Mouse (Mus musculus) stomach, postnatal 0 days (tissue): ENCODE results near the gene Ihh. TPM values are rescaled to one million over a fixed set of nuclear protein-coding genes. Genes with fewer than 3 reads are reported as not detected.

ENCODE experiments used
- ATAC-seq: fragments of 200-750 bp; cut with Nextera tagmentation; 2 replicates; pipeline ENCODE4 v1.8.0; 2017; ENCODE audit not compliant: low FRiP score, low TSS enrichment
- DNase-seq: peaks from one replicate; pipeline ENCODE4 v3.0.0-alpha.2; 2016; ENCODE audit warnings: low spot score
- H3K27ac ChIP-seq: fragments of 300-500 bp; sonication (generic); replicated peaks from 2 replicates; pipeline ENCODE4 v1.5.1; 2014; ENCODE audit warnings: mild to moderate bottlenecking, control low read depth
- H3K27me3 ChIP-seq: fragments of 300-500 bp; sonication (generic); 2 replicates; pipeline ENCODE4 v1.6.1; 2014; ENCODE audit warnings: low read length; ENCODE audit not compliant: control insufficient read depth, insufficient read depth
- H3K36me3 ChIP-seq: fragments of 300-500 bp; sonication (generic); 2 replicates; pipeline ENCODE4 v1.6.1; 2014; ENCODE audit warnings: low read length, mixed read lengths; ENCODE audit not compliant: control insufficient read depth, insufficient read depth
- H3K4me1 ChIP-seq: fragments of 300-500 bp; sonication (generic); replicated peaks from 2 replicates; pipeline ENCODE4 v1.6.1; 2014; ENCODE audit warnings: antibody characterized with exemption; ENCODE audit not compliant: control insufficient read depth, insufficient read depth
- H3K4me2 ChIP-seq: fragments of 300-500 bp; sonication (generic); replicated peaks from 2 replicates; pipeline ENCODE4 v1.6.1; 2014; ENCODE audit warnings: low read depth, mild to moderate bottlenecking, control low read depth, moderate library complexity
- H3K4me3 ChIP-seq: fragments of 300-500 bp; sonication (generic); 2 replicates; pipeline ENCODE4 v1.5.1; 2014; ENCODE audit warnings: low read depth, low read length, control low read depth
- H3K9ac ChIP-seq: fragments of 300-500 bp; sonication (generic); 2 replicates; pipeline ENCODE4 v1.6.1; 2014; ENCODE audit warnings: mild to moderate bottlenecking, low read length, control low read depth, mixed read lengths
- H3K9me3 ChIP-seq: fragments of 300-500 bp; sonication (generic); 2 replicates; pipeline ENCODE4 v1.6.1; 2016; ENCODE audit warnings: low read length; ENCODE audit not compliant: control insufficient read depth
- CTCF ChIP-seq: IDR thresholded peaks from 2 replicates; pipeline ENCODE4 v1.5.1; 2016; ENCODE audit warnings: antibody characterized with exemption, low read depth, mild to moderate bottlenecking, moderate library complexity
- EP300 ChIP-seq: optimal IDR thresholded peaks from 2 replicates; pipeline ENCODE3; 2016; ENCODE audit warnings: antibody characterized with exemption
- WGBS: fragments of 180-500 bp; shearing (Covaris S2); extraction: QIAGEN DNeasy Blood & Tissue Kit; methylation state at CpG from one replicate; pipeline ENCODE4 v1.1.7; 2014; 5-methylcytosine and 5-hydroxymethylcytosine counted together
- polyA plus RNA-seq: library from polyadenylated mRNA; unstranded; fragments of >200 nt; fragmentation: Nextera tagmentation; extraction: Ambion mirVana; gene quantifications from 2 replicates; pipeline ENCODE4 v1.2.1, GENCODE M21; 2015

The Ihh gene
- polyA plus RNA-seq, 1 experiment from 2014 or later = 25.1 TPM

- no peaks in the 10 kb centered on the region; the same call in 1 of the 2 replicates for H3K4me1 ChIP-seq
- DNase-seq (peak; percentile 65), ATAC-seq (peak; percentile 38; the same call in 1 of the 2 replicates)
- no peak for TF ChIP-seq CTCF
- no peak for TF ChIP-seq EP300
- WGBS = 4% methylated on average over 24 of the region's 24 CpGs
- peaks cover 13% of the 10 kb centered on the region for H3K27me3 ChIP-seq
- H3K36me3 ChIP-seq = no peaks in the 10 kb centered on the region
- peak overlapping the region; percentile 47 for H3K4me3 ChIP-seq
- peak overlapping the region; percentile 69 for H3K9ac ChIP-seq
- peak overlapping the region; percentile 82; the same call in 1 of the 2 replicates for H3K27ac ChIP-seq
- no peaks in the 10 kb centered on the region for H3K9me3 ChIP-seq
- peak overlapping the region; percentile 61 for H3K4me2 ChIP-seq
Observed at GRCm38 (mm10) chr1:74949666-74950050, 1.8 kb downstream of the Ihh start.

GRCm38 (mm10) chr1:74948784-74949665, 2.4 kb downstream of the Ihh start:
- WGBS = 4% methylated on average over 20 of the region's 20 CpGs
- peak overlapping the region; percentile 47 for H3K4me3 ChIP-seq
- no peak overlapping the region for H3K27ac ChIP-seq
- H3K36me3 ChIP-seq = no peaks in the 10 kb centered on the region
- TF ChIP-seq EP300 (no peak), CTCF (peak; percentile 86)
- H3K9me3 ChIP-seq = no peaks in the 10 kb centered on the region
- H3K9ac ChIP-seq = peak overlapping the region; percentile 69
- peak overlapping the region; percentile 61 for H3K4me2 ChIP-seq
- no peaks in the 10 kb centered on the region; the same call in 1 of the 2 replicates for H3K4me1 ChIP-seq
- DNase-seq (peak; percentile 86), ATAC-seq (peak; percentile 62)
- peaks cover 13% of the 10 kb centered on the region for H3K27me3 ChIP-seq

DNA sequence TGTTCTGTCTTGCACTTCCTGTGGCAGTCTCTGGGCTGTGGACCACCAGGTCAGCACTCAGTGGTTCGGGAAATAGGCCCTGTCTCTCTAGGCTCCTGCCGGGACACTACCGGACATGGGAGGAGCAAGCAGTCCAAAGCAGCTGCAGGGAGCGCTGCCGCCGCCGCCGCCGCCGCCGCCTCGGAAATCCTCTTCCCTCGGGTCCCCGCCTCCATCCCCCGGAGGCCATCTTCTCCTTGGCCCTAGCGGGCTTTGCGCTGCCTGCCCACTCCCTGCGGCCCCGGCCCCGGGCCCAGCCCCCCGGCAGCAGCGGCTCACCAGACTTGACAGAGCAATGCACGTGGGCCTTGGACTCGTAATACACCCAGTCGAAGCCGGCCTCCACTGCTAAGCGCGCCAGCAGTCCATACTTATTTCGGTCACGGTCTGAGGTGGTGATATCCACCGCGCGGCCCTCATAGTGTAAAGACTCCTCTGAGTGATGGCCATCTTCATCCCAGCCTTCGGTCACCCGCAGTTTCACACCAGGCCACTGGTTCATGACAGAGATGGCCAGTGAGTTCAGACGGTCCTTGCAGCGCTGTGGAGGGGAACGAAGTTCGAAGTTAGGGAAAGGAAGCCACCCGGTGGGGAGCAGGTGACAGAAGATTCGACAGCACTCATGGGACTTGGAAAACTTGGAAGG, 3.3 kb downstream of the Ihh start:
- DNase-seq (peak; percentile 55), ATAC-seq (no peak)
- H3K4me1 ChIP-seq = no peaks in the 10 kb centered on the region; the same call in 1 of the 2 replicates
- peaks cover 11% of the 10 kb centered on the region for H3K27me3 ChIP-seq
- H3K36me3 ChIP-seq = no peaks in the 10 kb centered on the region
- H3K4me3 ChIP-seq = peak overlapping the region; percentile 47
- TF ChIP-seq EP300 = no peak
- TF ChIP-seq CTCF = no peak
- H3K9ac ChIP-seq = peak overlapping the region; percentile 41; the same call in 1 of the 2 replicates
- no peaks in the 10 kb centered on the region for H3K9me3 ChIP-seq
- WGBS = 4% methylated on average over 38 of the region's 41 CpGs
- no peak overlapping the region for H3K27ac ChIP-seq
- H3K4me2 ChIP-seq = peak overlapping the region; percentile 61

DNA sequence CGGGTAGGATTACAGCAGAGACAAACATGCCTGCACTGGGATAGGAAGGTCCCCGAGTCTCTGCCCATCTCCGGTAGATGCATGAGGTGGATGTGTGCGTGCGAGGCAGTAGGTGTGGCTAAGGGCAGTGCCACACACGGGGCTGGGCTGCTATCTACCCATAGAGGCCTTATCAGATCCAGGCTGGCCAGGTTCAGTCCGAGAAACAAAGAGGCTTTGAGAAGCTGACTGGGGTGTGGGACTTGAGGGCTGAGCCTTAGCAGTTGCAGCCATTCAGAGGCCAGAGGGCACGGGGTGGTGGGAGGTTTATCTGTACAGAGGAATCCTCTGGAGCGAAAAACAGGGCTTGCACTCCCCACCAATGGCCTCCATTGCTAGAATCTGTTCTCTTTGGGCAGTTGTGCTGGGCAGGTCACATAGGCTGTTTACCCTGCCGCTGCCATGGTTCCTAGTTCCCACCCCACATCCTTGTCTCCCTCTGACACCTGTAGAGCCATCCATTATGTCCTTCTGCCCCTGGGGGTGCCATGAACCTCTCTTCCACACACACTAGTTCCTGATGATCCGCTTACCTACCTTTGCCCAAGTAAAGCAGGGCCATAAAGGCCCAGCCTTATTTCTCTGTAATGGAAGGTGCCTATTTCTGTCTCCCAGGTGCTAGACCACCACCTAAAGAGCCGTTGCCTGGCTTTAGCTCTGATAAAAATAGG, 9.7 kb downstream of the Ihh start:
- Histone ChIP-seq H3K9me3 (no peaks in the 10 kb centered on the region), H3K4me2 (no peak overlapping the region), H3K9ac (no peak overlapping the region), H3K27ac (no peak overlapping the region; the same call in 1 of the 2 replicates), H3K27me3 (no peaks in the 10 kb centered on the region; the same call in 1 of the 2 replicates), H3K4me1 (no peaks in the 10 kb centered on the region), H3K4me3 (no peak overlapping the region), H3K36me3 (no peaks in the 10 kb centered on the region)
- TF ChIP-seq EP300 (no peak), CTCF (no peak)
- peak; percentile 87 for ATAC-seq
- WGBS = 40% methylated on average over 12 of the region's 12 CpGs
- peak; percentile 70 for DNase-seq

DNA sequence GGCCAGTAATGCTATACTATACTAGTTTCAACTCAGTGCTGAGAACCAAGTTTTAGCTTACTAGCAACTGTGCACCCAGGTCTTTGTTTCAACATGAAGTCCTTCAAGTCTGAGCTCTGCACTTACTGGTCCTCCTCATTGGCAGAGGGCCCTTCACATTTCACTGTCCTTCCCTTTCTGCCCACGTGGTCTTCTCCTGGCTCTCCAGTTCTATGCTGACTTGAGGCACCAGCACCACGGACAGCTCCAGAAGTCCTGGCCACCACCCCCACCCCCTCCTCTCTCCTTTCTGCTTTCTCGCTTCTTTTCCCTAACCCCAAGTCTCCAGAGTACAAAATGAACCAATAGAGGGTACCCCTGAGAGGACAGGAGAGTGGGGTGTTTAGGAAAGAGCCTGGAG, 11.7 kb downstream of the Ihh start:
- no peak for TF ChIP-seq CTCF
- TF ChIP-seq EP300 = no peak
- 0% methylated on average over 3 of the region's 3 CpGs for WGBS
- no peaks in the 10 kb centered on the region for H3K9me3 ChIP-seq
- no peak overlapping the region for H3K4me2 ChIP-seq
- no peak overlapping the region for H3K9ac ChIP-seq
- no peaks in the 10 kb centered on the region for H3K4me1 ChIP-seq
- ATAC-seq = no peak
- H3K4me3 ChIP-seq = no peak overlapping the region
- no peaks in the 10 kb centered on the region for H3K36me3 ChIP-seq
- H3K27me3 ChIP-seq = no peaks in the 10 kb centered on the region
- H3K27ac ChIP-seq = no peak overlapping the region
- DNase-seq = no peak
